Mouse (Mus musculus) left cerebral cortex, postnatal 4 days (tissue): ENCODE data around the gene Tbcb. TPM values are rescaled to one million over a fixed set of nuclear protein-coding genes. Genes with fewer than 3 reads are reported as not detected.
"Not testable (repeated sequence)": the region's sequence is repeated elsewhere in the genome, so short reads cannot be mapped to it uniquely, and the experiment has no call there.

Source experiments
- DNase-seq: peaks from one replicate; pipeline ENCODE4 v3.0.0-alpha.2; 2022
- intact Hi-C: fragments of 180-260 bp; cut with DNase I; formaldehyde crosslinking; loops from one replicate; pipeline ENCODE4 v1.15.1; 2025
- total RNA-seq, 2 experiments: library from RNA; stranded (reverse); gene quantifications; 2 replicates each; pipeline ENCODE4 v1.2.3; 2021

Tbcb gene
- total RNA-seq, 2 experiments from 2014 or later: 229 to 238 TPM

DNA sequence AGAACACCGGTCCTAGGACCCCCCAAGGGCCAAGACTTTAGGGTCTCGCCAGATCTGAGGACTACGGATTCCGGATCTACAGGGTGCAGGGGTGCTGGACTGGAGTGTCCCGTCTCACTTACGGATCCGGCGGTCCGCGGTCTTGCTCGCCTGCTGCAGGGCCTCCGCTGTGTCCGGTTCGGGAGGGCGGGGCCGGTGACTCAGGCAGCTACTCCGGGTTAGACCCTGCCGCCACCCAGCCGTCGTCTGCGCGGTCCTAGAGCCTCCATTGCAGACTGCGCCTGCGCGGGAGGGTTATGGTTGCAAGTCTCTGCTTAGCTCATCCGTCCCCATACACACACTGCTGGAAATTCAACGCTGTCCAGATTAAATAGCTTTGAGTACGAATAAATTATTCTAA is 37.2 kb downstream of the Tbcb start:
- intact Hi-C loops: no loop called here
- DNase-seq: peak; percentile 97

DNA sequence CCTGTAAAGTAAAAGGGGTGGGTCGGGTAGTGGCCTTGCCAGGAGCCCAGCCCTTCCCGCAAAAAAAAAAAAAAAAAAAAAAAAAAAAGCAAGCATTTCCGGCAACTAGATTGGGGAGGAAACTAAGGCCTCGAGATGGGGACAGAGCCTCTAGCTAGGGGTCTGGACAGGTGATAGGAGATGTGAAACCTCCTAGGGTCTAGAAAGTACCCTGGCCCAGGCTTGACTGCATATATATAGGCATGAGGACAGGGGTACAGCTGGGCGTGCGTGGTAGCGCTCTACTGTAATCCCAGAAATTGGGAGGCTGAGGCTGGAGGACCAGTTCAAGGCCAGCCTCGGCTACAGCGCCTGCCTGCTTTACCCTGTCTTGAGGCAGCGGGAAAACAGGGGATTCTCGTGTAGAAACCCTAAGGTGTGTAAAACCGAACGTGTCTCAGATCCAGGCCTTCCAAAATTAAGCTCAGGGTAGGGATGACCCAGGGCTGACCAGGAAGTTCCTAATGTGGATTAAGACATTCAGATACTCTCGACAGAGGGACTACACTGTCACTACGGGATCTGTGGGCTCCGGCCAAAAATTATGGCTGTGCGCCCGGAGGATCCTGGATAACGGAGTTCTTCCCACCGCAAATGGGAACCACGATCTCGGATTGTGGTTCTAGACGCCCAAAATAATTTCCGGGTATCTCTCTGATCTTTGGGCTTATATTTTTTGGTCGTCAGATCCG is 37.8 kb downstream of the Tbcb start:
- intact Hi-C loops: no loop called here
- DNase-seq: peak; percentile 56

DNA sequence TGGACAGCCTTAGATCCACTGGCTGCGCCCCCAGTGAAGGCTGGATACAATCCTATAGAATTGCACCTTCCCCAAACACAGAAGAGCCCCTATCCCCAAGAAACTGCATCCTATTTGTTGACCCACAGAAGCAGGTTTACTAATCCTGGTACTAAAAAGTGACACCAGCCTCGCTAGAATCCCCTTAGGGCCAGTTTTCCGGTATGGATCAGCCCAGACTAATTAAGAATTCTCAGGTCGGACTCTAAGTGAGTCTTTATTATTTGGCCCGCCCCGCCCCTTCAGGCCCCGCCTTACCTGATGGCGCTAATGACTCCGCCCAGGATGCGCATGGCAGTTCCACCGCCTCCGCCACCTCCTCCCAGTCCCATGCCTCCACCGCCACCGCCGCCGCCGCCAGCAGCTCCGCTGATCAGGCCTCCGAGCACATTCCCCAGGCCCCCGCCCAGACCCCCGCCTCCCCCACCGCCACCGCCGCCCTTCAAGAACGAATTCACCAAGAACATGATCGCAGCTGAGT is 38.4 kb downstream of the Tbcb start:
- intact Hi-C loops: no loop called here

DNA sequence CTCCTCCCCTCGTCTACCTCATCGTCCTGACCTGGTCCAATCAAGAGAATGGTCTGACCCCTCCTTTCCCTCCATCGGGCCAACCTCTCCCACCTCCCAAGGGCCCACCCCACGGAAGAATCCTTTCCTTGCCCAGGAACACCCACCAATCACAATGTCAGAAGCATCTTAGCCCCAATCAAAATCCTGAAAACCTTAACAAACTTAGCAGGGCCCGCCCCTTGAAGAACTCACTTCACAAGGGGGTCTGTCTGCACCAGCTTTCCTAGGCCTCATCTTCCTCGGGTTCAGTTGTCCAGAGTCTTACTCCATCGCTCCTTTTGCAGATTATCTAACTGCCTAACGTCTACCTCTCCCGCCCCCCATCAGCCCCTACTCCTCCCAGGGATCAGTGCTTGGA is 39.1 kb downstream of the Tbcb start:
- DNase-seq: no peak
- intact Hi-C loops: no loop called here

More for the DNA sequence above, 38.4 kb downstream of the Tbcb start:
- peak; percentile 73 for DNase-seq

DNA sequence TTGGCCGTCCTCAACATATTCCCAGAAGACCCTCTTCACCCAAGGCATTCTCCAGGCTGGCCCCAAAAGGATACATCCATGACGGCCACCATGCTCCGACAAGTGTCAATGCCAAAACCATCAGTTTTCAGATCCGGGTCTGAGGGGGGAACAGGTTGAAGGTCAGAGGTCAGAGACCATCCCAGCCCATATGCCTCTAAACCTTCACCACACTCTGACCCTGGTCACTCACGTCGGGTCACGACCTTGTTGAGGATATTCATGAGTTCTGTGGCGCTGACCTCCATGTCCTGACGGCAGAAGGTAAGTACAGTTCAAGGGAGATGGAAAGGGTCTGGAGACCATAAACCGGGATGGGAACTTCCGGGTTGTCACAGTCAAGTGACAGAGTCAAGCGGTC is 40.0 kb downstream of the Tbcb start:
- intact Hi-C loops: no loop called here
- DNase-seq: no peak

DNA sequence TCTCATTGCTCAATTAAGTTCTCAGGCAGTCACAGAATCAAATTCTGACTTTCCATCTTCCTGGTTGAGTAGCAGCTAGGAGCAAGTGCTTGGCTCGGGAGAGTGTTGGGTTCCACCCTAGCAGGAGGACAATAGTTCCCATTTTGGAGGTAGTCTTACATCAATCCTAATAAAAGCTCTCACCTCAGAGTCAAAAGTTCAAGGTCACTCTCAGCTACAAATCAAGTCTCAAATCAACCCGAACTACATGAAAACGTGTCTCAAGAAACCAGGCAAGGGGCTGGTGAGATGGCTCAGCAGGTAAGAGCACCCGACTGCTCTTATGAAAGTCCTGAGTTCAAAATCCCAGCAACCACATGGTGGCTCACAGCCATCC is 43.0 kb downstream of the Tbcb start:
- intact Hi-C loops: no loop called here
- no peak for DNase-seq

DNA sequence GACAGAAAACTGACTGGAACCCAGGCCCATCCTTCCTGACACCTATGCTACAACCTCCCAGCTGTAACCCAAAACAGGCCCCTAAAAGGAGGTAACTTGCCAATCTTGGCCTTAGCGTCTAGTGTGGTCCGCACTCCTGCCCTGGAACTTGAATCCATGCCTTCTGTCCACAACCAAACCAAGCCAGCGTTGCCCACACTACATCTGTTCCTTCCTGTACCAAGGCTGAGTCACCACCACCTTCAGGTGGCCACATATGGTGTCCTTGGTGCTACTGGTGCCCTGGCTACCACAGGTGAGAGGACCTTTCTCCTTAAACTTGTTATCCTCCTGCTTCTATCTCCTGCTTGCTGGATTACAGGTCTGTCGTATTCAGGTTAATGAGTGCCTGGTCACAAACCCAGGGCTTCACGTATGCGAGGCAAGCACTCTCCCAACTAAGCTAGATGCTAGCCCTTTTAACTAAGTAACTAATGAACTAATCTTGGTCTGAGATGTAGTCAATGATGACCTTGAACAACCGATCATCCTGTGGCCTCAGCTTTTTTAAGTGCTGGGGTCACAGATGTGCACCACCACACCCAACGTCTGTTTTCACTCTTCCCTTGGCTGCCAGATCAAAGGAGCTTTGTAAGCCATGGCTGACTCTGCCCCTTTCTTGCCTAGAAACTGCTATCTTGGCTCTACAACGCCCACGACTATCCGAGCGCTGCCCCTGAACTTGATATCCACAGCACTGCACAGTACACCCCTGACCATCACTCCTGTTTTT is 43.5 kb downstream of the Tbcb start:
- intact Hi-C loops: no loop called here
- no peak for DNase-seq

DNA sequence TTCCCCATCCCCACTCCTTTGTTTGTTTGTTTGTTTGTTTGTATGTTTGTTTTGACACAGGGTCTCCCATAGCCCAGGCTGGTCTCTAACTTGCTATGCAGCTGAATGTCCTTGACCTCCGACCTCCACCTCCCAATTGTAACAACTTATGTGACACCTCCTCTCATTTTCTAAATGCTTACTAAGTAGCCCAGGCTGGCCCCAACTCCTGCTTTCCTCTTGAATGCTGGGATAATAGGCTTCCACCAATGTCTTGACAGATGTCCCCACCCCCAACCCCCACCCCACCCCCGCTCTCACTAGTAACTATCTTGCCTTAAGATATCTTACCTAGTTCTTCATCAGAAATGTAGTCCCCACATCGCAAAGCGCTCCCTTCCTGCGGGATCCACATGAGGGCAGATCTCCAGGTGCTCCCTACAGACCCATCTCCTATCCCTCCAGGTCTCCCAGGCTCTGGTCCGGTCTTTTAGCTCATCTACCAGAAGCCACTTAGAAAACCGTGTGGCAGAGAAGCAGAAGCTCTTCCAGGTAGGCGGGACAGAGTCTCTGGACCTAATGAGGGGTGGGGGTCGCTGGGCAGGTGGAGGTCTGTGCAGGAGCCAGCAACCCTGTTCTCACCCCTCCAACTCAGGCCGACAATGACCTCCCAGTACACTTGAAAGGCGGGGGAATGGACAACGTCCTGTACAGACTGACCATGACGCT is 47.3 kb downstream of the Tbcb start:
- intact Hi-C loops: loop anchor here (5.0 kb wide), 1 partner anchor 33 kb away; no protein-coding TSS in a partner anchor
- no peak for DNase-seq

DNA sequence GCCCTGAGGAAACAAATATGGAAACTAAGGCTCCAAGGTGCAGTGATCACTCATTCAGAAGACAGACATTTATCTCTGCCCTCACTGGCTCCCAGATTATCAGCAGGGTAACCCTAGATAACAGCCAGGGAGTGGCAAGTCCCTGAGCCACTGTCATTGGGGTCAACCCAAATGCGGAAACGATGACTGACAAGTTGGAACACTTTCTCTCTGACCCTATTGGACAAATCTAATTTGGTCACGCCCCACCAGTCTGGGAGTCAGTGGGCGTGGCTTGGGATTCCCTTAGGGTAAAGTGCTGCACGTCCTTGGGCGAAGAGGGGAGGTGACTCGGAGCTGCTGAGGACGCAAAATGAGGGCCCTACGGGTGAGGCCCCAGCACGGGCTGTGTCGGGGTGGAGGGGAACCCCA is 48.2 kb downstream of the Tbcb start, which contains the start of gene Cox7a1:
Cox7a1 (plus strand) TSS at position 266 of the 411 bp plus-strand sequence.
- DNase-seq: peak; percentile 66
- intact Hi-C loops: loop anchor here (5.0 kb wide), 1 partner anchor 33 kb away; no protein-coding TSS in a partner anchor

DNA sequence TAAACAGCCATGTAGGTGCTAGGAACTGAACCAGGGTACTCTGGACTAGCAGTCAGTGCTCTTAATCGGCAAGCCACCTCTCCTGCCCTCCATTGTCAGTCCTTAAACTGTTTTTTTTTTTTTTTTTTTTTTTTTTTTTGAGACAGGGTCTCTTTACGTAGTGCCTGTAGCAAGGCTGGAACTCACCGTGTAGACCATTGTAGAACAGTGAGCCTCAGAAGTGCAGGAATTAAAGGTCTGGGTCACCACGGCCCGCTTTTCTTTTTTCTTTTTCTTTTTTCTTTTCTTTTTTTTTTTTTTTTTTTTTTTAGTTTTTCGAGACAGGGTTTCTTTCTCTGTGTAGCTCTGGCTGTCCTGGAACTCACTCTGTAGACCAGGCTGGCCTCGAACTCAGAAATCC is 48.9 kb downstream of the Tbcb start:
- DNase-seq: not testable (repeated sequence)
- intact Hi-C loops: loop anchor here (5.0 kb wide), 1 partner anchor 34 kb away; no protein-coding TSS in a partner anchor

DNA sequence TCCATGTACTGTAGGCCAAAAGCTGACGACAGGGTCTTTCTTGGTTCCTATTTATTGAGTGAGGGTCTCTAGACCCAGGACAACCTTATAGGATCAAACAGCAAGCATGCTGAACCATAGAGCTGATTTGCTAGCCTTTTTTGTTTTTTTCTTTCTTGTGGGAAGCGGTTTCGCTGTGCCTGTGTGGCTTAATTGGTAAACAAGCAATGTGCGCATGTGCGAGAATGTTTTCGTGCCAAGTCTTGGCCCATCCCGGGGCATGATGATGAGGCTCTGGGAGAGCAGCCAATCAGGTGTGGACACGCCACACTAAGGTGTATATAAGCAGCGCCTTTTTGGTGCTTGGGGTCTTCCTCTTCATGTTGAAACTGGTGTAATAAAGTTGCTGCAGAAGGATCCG is 50.1 kb downstream of the Tbcb start:
- intact Hi-C loops: loop anchor here (5.0 kb wide), 1 partner anchor 35 kb away; no protein-coding TSS in a partner anchor
- DNase-seq: not testable (repeated sequence)

DNA sequence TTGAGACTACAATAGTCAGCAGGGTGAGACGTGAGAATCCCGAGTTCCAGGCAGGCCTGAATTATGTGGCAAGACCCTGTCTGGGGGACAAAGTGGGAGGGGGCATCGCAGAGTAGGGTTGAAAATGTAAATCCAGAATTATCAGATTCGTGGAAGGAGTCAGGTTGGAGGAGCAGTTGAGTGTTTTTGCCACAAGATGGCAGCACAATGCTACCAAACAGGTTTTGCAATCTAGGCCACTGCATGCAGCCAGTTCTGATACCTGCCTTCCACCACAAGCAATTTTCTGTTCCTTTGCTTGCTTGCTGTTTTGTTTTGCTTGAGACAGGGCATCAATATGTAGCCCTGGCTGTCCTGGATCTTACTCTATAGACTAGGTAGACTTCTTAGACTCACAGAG is 50.8 kb downstream of the Tbcb start:
- intact Hi-C loops: loop anchor here (5.0 kb wide), 1 partner anchor 36 kb away; no protein-coding TSS in a partner anchor
- peak; percentile 67 for DNase-seq

DNA sequence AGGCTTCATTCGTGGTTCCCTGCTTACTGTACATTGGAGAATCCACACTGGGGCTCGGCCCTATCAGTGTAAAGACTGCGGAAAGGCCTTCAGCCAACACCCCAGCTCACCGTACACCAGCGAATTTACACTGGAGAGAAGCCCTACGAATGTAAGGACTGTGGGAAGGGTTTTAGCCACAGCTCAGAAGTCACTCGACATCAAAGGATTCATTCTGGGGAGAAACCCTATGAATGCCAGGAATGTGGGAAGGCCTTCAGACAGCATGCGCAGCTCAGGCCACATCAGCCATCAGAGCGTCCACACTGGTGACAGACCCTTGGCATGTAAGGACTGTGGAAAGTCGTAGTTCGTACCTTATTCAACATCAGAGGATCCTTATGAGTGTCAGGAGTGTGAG is 53.8 kb downstream of the Tbcb start:
- no peak for DNase-seq
- intact Hi-C loops: no loop called here

DNA sequence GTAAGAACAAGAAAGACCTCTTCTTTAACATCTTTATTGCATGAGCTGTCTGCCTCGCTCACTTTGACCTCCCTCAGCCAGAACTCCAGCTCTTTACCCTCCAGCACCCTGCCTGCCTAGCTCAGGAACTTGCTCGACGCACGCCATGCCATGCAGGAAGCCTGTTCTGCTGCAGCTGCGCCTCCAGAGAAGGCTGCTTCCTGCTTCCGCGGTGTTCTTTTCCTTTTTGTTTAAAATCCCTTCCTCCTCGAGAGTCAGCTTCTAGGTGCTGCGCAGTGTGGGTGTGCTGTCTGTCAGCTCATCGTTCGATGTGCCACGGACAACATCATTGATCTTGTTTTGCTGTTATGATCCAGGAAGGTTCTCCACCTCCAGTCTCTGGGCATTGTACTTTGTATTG is 55.6 kb downstream of the Tbcb start:
- DNase-seq: no peak
- intact Hi-C loops: no loop called here

Other genes with a start within 250 kb of the Tbcb start
- 1 to 10 TPM; 5.1 to 5.4 TPM for gene Zfp568, start 248.3 kb downstream of the Tbcb start, total RNA-seq
- 10 to 100 TPM; 10.9 to 11.5 TPM for gene Zfp14, start 180.9 kb downstream of the Tbcb start, total RNA-seq
- gene Zfp82, start 159.4 kb downstream of the Tbcb start, total RNA-seq: 1 to 10 TPM; 4.6 to 8.5 TPM
- gene Gm26920, start 141.9 kb downstream of the Tbcb start, total RNA-seq: 1 to 10 TPM in 1 of 2 experiments, not detected in 1; 1.9 TPM
- 10 to 100 TPM; 12.9 to 17.3 TPM for gene Zfp566, start 141.7 kb downstream of the Tbcb start, total RNA-seq
- gene Zfp260, start 137.5 kb downstream of the Tbcb start, total RNA-seq: 10 to 100 TPM; 64.8 to 65.3 TPM
- gene Zfp382, start 110.3 kb downstream of the Tbcb start, total RNA-seq: 10 to 100 TPM; 33.0 to 33.9 TPM
- 10 to 100 TPM; 66.8 to 68.1 TPM for gene Zfp146, start 62.5 kb downstream of the Tbcb start, total RNA-seq
- gene Cox7a1, start 48.1 kb downstream of the Tbcb start, total RNA-seq: 1 to 10 TPM; 1.5 to 2.0 TPM
- gene Capns1, start 33.5 kb downstream of the Tbcb start, total RNA-seq: 100 to 1,000 TPM; 193 to 198 TPM
- 10 to 100 TPM; 94.9 to 96.9 TPM for gene Polr2i, start 324 bp downstream of the Tbcb start, total RNA-seq
- gene Ovol3, start 3.5 kb upstream of the Tbcb start, total RNA-seq: not detected
- under 1 TPM; 0.40 to 0.54 TPM for gene Thap8, start 47.8 kb upstream of the Tbcb start, total RNA-seq
- gene Wdr62, start 48.1 kb upstream of the Tbcb start, total RNA-seq: 1 to 10 TPM; 5.0 to 5.5 TPM
- gene Clip3, start 59.5 kb upstream of the Tbcb start, total RNA-seq: 100 to 1,000 TPM; 403 to 414 TPM
- 10 to 100 TPM; 42.0 to 44.2 TPM for gene Alkbh6, start 76.4 kb upstream of the Tbcb start, total RNA-seq
- 1 to 10 TPM; 6.9 to 8.3 TPM for gene Syne4, start 82.5 kb upstream of the Tbcb start, total RNA-seq
- gene E130208F15Rik, start 89.5 kb upstream of the Tbcb start, total RNA-seq: under 1 TPM; 0.58 to 0.66 TPM
- gene Sdhaf1, start 91.6 kb upstream of the Tbcb start, total RNA-seq: 1 to 10 TPM; 7.1 to 7.4 TPM
- gene Lrfn3, start 130.5 kb upstream of the Tbcb start, total RNA-seq: 10 to 100 TPM; 46.3 to 50.7 TPM
- gene Tyrobp, start 181.5 kb upstream of the Tbcb start, total RNA-seq: 10 to 100 TPM; 10.4 to 11.0 TPM
- gene Hcst, start 187.6 kb upstream of the Tbcb start, total RNA-seq: not detected
- 1 to 10 TPM; 2.1 to 3.0 TPM for gene Nfkbid, start 189.5 kb upstream of the Tbcb start, total RNA-seq
- 100 to 1,000 TPM; 739 to 767 TPM for gene Aplp1, start 213.3 kb upstream of the Tbcb start, total RNA-seq
- under 1 TPM; 0.26 to 0.56 TPM for gene Kirrel2, start 225.4 kb upstream of the Tbcb start, total RNA-seq
- under 1 TPM in 1 of 2 experiments, not detected in 1; 0.08 TPM for gene Nphs1, start 226.0 kb upstream of the Tbcb start, total RNA-seq